ENCODE assay signal across 8 mouse cellular contexts in the genomic region with DNA sequence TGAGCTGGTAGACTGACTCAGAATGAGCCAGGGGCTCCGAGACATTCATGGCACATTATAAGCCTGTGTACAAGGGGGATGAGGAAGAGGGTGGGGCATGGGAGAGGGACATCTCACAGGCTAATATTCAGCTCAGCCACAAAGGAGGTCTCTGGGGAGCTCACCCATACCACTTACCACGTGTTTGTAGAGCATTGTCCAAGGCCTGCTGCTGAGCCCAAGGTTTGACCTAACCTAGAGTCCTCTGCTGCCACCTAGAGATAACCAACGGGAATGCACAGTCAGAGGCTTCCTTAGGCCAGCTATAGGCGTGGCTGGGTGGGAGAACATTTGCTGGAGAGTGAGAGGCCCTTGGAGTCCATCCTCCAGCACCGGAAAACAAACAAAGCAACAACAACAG. TPM values are rescaled to one million over a fixed set of nuclear protein-coding genes. Genes with fewer than 3 reads are reported as not detected.
DNase-seq lines count a peak whose midpoint lies in the region; ATAC-seq lines count a peak whose summit lies in the region.

No protein-coding gene starts in this region.

- intact Hi-C loops in gastrocnemius, postnatal 14 days (cut with DNase I; ENCODE audit: low total_unique reads) = loop anchor here (5.0 kb wide), 1 partner anchor 86 kb away; a partner anchor contains a TSS

- H3K4me1 ChIP-seq in intestine, embryonic 14.5 days (replicated peaks; ENCODE audit: control insufficient read depth, insufficient read depth, low read length) = no peaks in the 10 kb centered on the region
- peaks cover 9% of the 10 kb centered on the region for H3K4me1 ChIP-seq in limb, embryonic 10.5 days
- H3K4me1 ChIP-seq in midbrain, embryonic 13.5 days (replicated peaks) = no peaks in the 10 kb centered on the region

- H3K27me3 ChIP-seq in intestine, embryonic 14.5 days (replicated peaks; ENCODE audit: control insufficient read depth, insufficient read depth, low read length) = 0 out of 2 replicates have a peak, but pooled peaks cover 4% of the 10 kb centered on the region
- peaks cover 11% of the 10 kb centered on the region for H3K27me3 ChIP-seq in limb, embryonic 10.5 days (ENCODE audit: low read depth, poor library complexity, severe bottlenecking)
- peaks cover 10% of the 10 kb centered on the region for H3K27me3 ChIP-seq in midbrain, embryonic 13.5 days

- ATAC-seq in intestine, embryonic 14.5 days (replicated peaks; ENCODE audit: low FRiP score, low TSS enrichment, low read depth) = peak; percentile 82
- ATAC-seq in midbrain, embryonic 13.5 days = peak; percentile 85

- peak; percentile 34 to 46 for DNase-seq in urinary bladder, adult 18-20 months (ENCODE audit: low spot score in 2 of 2)
- no peak for DNase-seq in urinary bladder, adult 2 months (ENCODE audit: low spot score)
- peak; percentile 94 for DNase-seq in embryo, embryonic 10 days (ENCODE audit: low spot score)
- DNase-seq in gastrocnemius, postnatal 14 days = peak; percentile 77
- peak; percentile 91 for DNase-seq in intestine, embryonic 14.5 days (ENCODE audit: low spot score)
- peak; percentile 79 for DNase-seq in limb, embryonic 10.5 days (ENCODE audit: low spot score)
- peak; percentile 31 to 72 for DNase-seq in spleen, adult 18-20 months

- no peak overlapping the region for H3K27ac ChIP-seq in intestine, embryonic 14.5 days (ENCODE audit: low read depth)
- peak overlapping the region; percentile 3; the same call in 1 of the 2 replicates for H3K27ac ChIP-seq in limb, embryonic 10.5 days
- H3K27ac ChIP-seq in midbrain, embryonic 13.5 days = no peak overlapping the region

- no peak overlapping the region for H3K9ac ChIP-seq in intestine, embryonic 14.5 days (ENCODE audit: low read length)
- no peak overlapping the region for H3K9ac ChIP-seq in midbrain, embryonic 13.5 days (replicated peaks)

- H3K4me2 ChIP-seq in intestine, embryonic 14.5 days (ENCODE audit: low read length) = no peak overlapping the region
- no peak overlapping the region for H3K4me2 ChIP-seq in midbrain, embryonic 13.5 days (replicated peaks)

- H3K9me3 ChIP-seq in intestine, embryonic 14.5 days (ENCODE audit: control insufficient read depth, low read length) = no peaks in the 10 kb centered on the region
- no peaks in the 10 kb centered on the region for H3K9me3 ChIP-seq in limb, embryonic 10.5 days (replicated peaks)
- H3K9me3 ChIP-seq in midbrain, embryonic 13.5 days = no peaks in the 10 kb centered on the region

- no peak overlapping the region for H3K4me3 ChIP-seq in intestine, embryonic 14.5 days (ENCODE audit: low read depth, low read length)
- no peak overlapping the region for H3K4me3 ChIP-seq in limb, embryonic 10.5 days
- H3K4me3 ChIP-seq in midbrain, embryonic 13.5 days (replicated peaks) = no peak overlapping the region

- H3K36me3 ChIP-seq in intestine, embryonic 14.5 days (ENCODE audit: control insufficient read depth, insufficient read depth, low read length) = no peaks in the 10 kb centered on the region
- no peaks in the 10 kb centered on the region for H3K36me3 ChIP-seq in limb, embryonic 10.5 days
- H3K36me3 ChIP-seq in midbrain, embryonic 13.5 days = no peaks in the 10 kb centered on the region

- WGBS in intestine, embryonic 14.5 days = 26% methylated on average over 5 of the region's 5 CpGs
- WGBS in limb, embryonic 10.5 days = 25% methylated on average over 5 of the region's 5 CpGs
- 25% methylated on average over 5 of the region's 5 CpGs for WGBS in midbrain, embryonic 13.5 days

RNA-seq across cellular contexts. Expression of a gene that starts 36.9 kb away (rescaled TPM):
- 21.1 and 25.9 TPM in 2 replicates for polyA plus RNA-seq in urinary bladder, adult 2 months (2012; rRNA removed)
- total RNA-seq in gastrocnemius, postnatal 14 days (2021) = 1 to 10 TPM; 8.9 to 9.9 TPM
- 57.2 and 62.6 TPM in 2 replicates for polyA plus RNA-seq in intestine, embryonic 14.5 days (2014; fragmentation: Nextera tagmentation; extraction: Ambion mirVana)
- polyA plus RNA-seq in limb, embryonic 10.5 days (2016; fragmentation: Nextera tagmentation; extraction: Ambion mirVana) = 76.6 and 81.9 TPM in 2 replicates
- 53.7 and 58.5 TPM in 2 replicates for polyA plus RNA-seq in midbrain, embryonic 13.5 days (2015; fragmentation: Nextera tagmentation; extraction: Ambion mirVana)

RNA-seq across cellular contexts. Expression of a gene that starts 49.5 kb away (rescaled TPM):
- polyA plus RNA-seq in urinary bladder, adult 2 months (2012; rRNA removed) = 7.0 and 14.7 TPM in 2 replicates
- total RNA-seq in gastrocnemius, postnatal 14 days (2021) = under 1 TPM; 0.29 to 0.51 TPM
- polyA plus RNA-seq in intestine, embryonic 14.5 days (2014; fragmentation: Nextera tagmentation; extraction: Ambion mirVana) = 1.9 and 3.3 TPM in 2 replicates
- 0.26 and 0.28 TPM in 2 replicates for polyA plus RNA-seq in limb, embryonic 10.5 days (2016; fragmentation: Nextera tagmentation; extraction: Ambion mirVana)
- 0.28 and 0.31 TPM in 2 replicates for polyA plus RNA-seq in midbrain, embryonic 13.5 days (2015; fragmentation: Nextera tagmentation; extraction: Ambion mirVana)
